Mouse (Mus musculus) urinary bladder, postnatal 14 days (tissue): ENCODE results near the gene Fgf15.
A peak's percentile ranks its signal among the peaks of the same experiment; 100 is the strongest.

Experiments
- DNase-seq: peaks from one replicate; pipeline ENCODE4 v3.0.0; 2021; ENCODE audit warnings: low spot score

Fgf15 gene

GRCm38 (mm10) chr7:144932389-144932937, 36.1 kb downstream of the Fgf15 start:
- DNase-seq: no peak

- DNase-seq: no peak
Observed at GRCm38 (mm10) chr7:144933336-144933735, 37.0 kb downstream of the Fgf15 start.

- DNase-seq: no peak
Observed at GRCm38 (mm10) chr7:144933796-144934195, 37.5 kb downstream of the Fgf15 start.

GRCm38 (mm10) chr7:144934901-144935300, 38.6 kb downstream of the Fgf15 start:
- DNase-seq: no peak

- DNase-seq: no peak
Observed at GRCm38 (mm10) chr7:144935563-144935962, 39.2 kb downstream of the Fgf15 start.

- DNase-seq: no peak
Observed at GRCm38 (mm10) chr7:144936311-144936880, 40.1 kb downstream of the Fgf15 start.

- peak; percentile 91 for DNase-seq
Observed at GRCm38 (mm10) chr7:144937490-144937889, 41.2 kb downstream of the Fgf15 start.

GRCm38 (mm10) chr7:144937899-144938517, 41.7 kb downstream of the Fgf15 start:
- DNase-seq: no peak

GRCm38 (mm10) chr7:144938661-144939343, 42.5 kb downstream of the Fgf15 start:
- no peak for DNase-seq

GRCm38 (mm10) chr7:144939344-144940002, 43.1 kb downstream of the Fgf15 start, which contains the start of gene Ccnd1:
Gene Ccnd1, minus strand, starts transcription at chr7:144939925.
- DNase-seq: peak; percentile 65

- no peak for DNase-seq
Observed at GRCm38 (mm10) chr7:144940003-144940571, 43.8 kb downstream of the Fgf15 start.

GRCm38 (mm10) chr7:144940585-144940984, 44.3 kb downstream of the Fgf15 start:
- DNase-seq: no peak

GRCm38 (mm10) chr7:144941242-144941831, 45.0 kb downstream of the Fgf15 start:
- peak; percentile 89 for DNase-seq

- DNase-seq: no peak
Observed at GRCm38 (mm10) chr7:144942071-144942743, 45.9 kb downstream of the Fgf15 start.

GRCm38 (mm10) chr7:144942744-144943135, 46.4 kb downstream of the Fgf15 start:
- DNase-seq: no peak

GRCm38 (mm10) chr7:144943254-144943653, 46.9 kb downstream of the Fgf15 start:
- peak; percentile 81 for DNase-seq
